Mouse (Mus musculus) ES-E14 (cell line): ENCODE results near the gene Vps26a. TPM values are rescaled to one million over a fixed set of nuclear protein-coding genes. Genes with fewer than 3 reads are reported as not detected.

Source experiments
- DNase-seq: peaks from one replicate; pipeline ENCODE4 v3.0.0-alpha.2; 2013; ENCODE audit warnings: low read depth, low spot score
- H3K27ac ChIP-seq: 2 replicates; pipeline ENCODE4 v1.5.1; 2012; ENCODE audit warnings: low read depth, mild to moderate bottlenecking, low read length, moderate library complexity, mixed read lengths; ENCODE audit not compliant: poor library complexity, insufficient read depth, severe bottlenecking
- H3K36me3 ChIP-seq: 2 replicates; pipeline ENCODE4 v1.6.1; 2012; ENCODE audit warnings: mild to moderate bottlenecking, low read length, moderate library complexity, mixed read lengths; ENCODE audit not compliant: control insufficient read depth, poor library complexity, insufficient read depth, severe bottlenecking
- H3K4me1 ChIP-seq, 2 experiments: fragments of 150-350 bp in 1 of 2; sonication (generic) in 1 of 2; 2 replicates each; pipeline ENCODE4 v1.6.1; 2012; ENCODE audit warnings: low read length in 2 of 2, mild to moderate bottlenecking in 1 of 2, mixed read lengths in 1 of 2; ENCODE audit not compliant: control insufficient read depth in 2 of 2, insufficient read depth in 2 of 2, poor library complexity in 1 of 2
- H3K4me3 ChIP-seq, 2 experiments: fragments of 150-350 bp in 1 of 2; sonication (generic) in 1 of 2; 2 replicates each; pipeline ENCODE4 v1.5.1; 2012; ENCODE audit warnings: low read length in 2 of 2, low read depth in 1 of 2, mild to moderate bottlenecking in 1 of 2, mixed read lengths in 1 of 2; ENCODE audit not compliant: insufficient read depth in 1 of 2, poor library complexity in 1 of 2, severe bottlenecking in 1 of 2
- H3K9ac ChIP-seq: 2 replicates; pipeline ENCODE4 v1.6.1; 2012; ENCODE audit warnings: low read depth, mild to moderate bottlenecking, low read length, mixed read lengths; ENCODE audit not compliant: poor library complexity, insufficient read depth, severe bottlenecking
- H3K9me3 ChIP-seq: fragments of 150-350 bp; sonication (generic); 2 replicates; pipeline ENCODE4 v1.6.1; 2012; ENCODE audit warnings: low read depth, mild to moderate bottlenecking, low read length; ENCODE audit not compliant: control insufficient read depth, insufficient read depth
- CHD2 ChIP-seq: IDR thresholded peaks from 2 replicates; pipeline ENCODE4 v1.6.1; 2014; ENCODE audit warnings: mild to moderate bottlenecking, low read depth, low read length, inconsistent platforms
- HCFC1 ChIP-seq: IDR thresholded peaks from 2 replicates; pipeline ENCODE4 v1.6.1; 2012; ENCODE audit warnings: low read length, inconsistent platforms, borderline replicate concordance; ENCODE audit not compliant: insufficient read depth
- MAFK ChIP-seq: IDR thresholded peaks from 2 replicates; pipeline ENCODE4 v1.6.1; 2014; ENCODE audit warnings: mild to moderate bottlenecking, low read depth, low read length, inconsistent platforms; ENCODE audit not compliant: insufficient read depth
- ZC3H11A ChIP-seq: IDR thresholded peaks from 2 replicates; pipeline ENCODE4 v1.6.1; 2012; ENCODE audit warnings: low read depth, mild to moderate bottlenecking, inconsistent platforms, low read length, borderline replicate concordance
- ZNF384 ChIP-seq: IDR thresholded peaks from 2 replicates; pipeline ENCODE4 v1.6.1; 2012; ENCODE audit warnings: low read depth, low read length, inconsistent platforms
- in situ Hi-C, 2 experiments: fragments of 600-800 bp; cut with MboI; formaldehyde crosslinking; loops; one replicate each; pipeline ENCODE4 v1.15.1; 2025; ENCODE audit warnings: low sequenced_read_pairs in 2 of 2, inconsistent platforms in 1 of 2; ENCODE audit not compliant: unreplicated experiment in 2 of 2
- total RNA-seq: library from RNA; depleted of rRNA; stranded (reverse); fragments of 300-350 nt; gene quantifications from 2 replicates; pipeline ENCODE4 v1.2.3, GENCODE M21; 2012

Gene Vps26a
- total RNA-seq, 1 experiment = 32.1 TPM

GRCm38 (mm10) chr10:62481108-62481852 lies 5.3 kb downstream of the Vps26a start:
- Histone ChIP-seq H3K4me1 (peaks cover 5% of the 10 kb centered on the region in 2 experiments; a peak in 3 of 4 replicates), H3K36me3 (peaks cover 3% of the 10 kb centered on the region; the same call in 1 of the 2 replicates), H3K9me3 (no peaks in the 10 kb centered on the region), H3K9ac (peak overlapping the region; percentile 48; the same call in 1 of the 2 replicates), H3K4me3 (peak overlapping the region in 1 of 2 experiments; percentile 34; a peak in 2 of 4 replicates), H3K27ac (no peak overlapping the region)
- in situ Hi-C loops = no loop called here
- no peak for DNase-seq
- TF ChIP-seq CHD2 (no peak), MAFK (no peak), HCFC1 (no peak), ZC3H11A (no peak), ZNF384 (no peak)

- DNase-seq = no peak
- no peaks in the 10 kb centered on the region for H3K9me3 ChIP-seq
- in situ Hi-C loops = no loop called here
- no peak overlapping the region for H3K4me3 ChIP-seq
- peaks cover 5 to 6% of the 10 kb centered on the region in 2 experiments; a peak in 3 of 4 replicates for H3K4me1 ChIP-seq
- TF ChIP-seq MAFK (no peak), ZNF384 (no peak), HCFC1 (no peak), ZC3H11A (no peak), CHD2 (no peak)
- H3K9ac ChIP-seq = no peak overlapping the region
- peak overlapping the region; percentile 90 for H3K27ac ChIP-seq
- H3K36me3 ChIP-seq = peaks cover 3% of the 10 kb centered on the region; the same call in 1 of the 2 replicates
Measured at GRCm38 (mm10) chr10:62476980-62477379, 9.6 kb downstream of the Vps26a start.

- Histone ChIP-seq H3K9ac (no peak overlapping the region), H3K27ac (no peak overlapping the region; the same call in 1 of the 2 replicates), H3K36me3 (peaks cover 3% of the 10 kb centered on the region; the same call in 1 of the 2 replicates), H3K4me1 (peaks cover 5 to 6% of the 10 kb centered on the region in 2 experiments; a peak in 3 of 4 replicates), H3K4me3 (no peak overlapping the region), H3K9me3 (no peaks in the 10 kb centered on the region)
- no peak for TF ChIP-seq MAFK
- TF ChIP-seq HCFC1 = no peak
- no peak for TF ChIP-seq ZC3H11A
- no peak for TF ChIP-seq ZNF384
- in situ Hi-C loops = no loop called here
- no peak for DNase-seq
Measured at GRCm38 (mm10) chr10:62474944-62475343, 11.7 kb downstream of the Vps26a start.

GRCm38 (mm10) chr10:62471105-62471504 lies 15.5 kb downstream of the Vps26a start:
- Histone ChIP-seq H3K4me1 (peaks cover 0 to 3% of the 10 kb centered on the region in 2 experiments; a peak in 2 of 4 replicates), H3K9me3 (no peaks in the 10 kb centered on the region), H3K36me3 (peaks cover 2% of the 10 kb centered on the region), H3K27ac (no peak overlapping the region), H3K9ac (no peak overlapping the region; the same call in 1 of the 2 replicates), H3K4me3 (no peak overlapping the region)
- TF ChIP-seq ZC3H11A (no peak), ZNF384 (no peak), MAFK (no peak), HCFC1 (no peak), CHD2 (no peak)
- in situ Hi-C loops = no loop called here
- no peak for DNase-seq
